ENCODE assay signal across 8 mouse cellular contexts in genomic region chr9:25592355-25592955, GRCm38 (mm10).
DNase-seq lines count a peak whose midpoint lies in the region; ATAC-seq lines count a peak whose summit lies in the region.

No protein-coding gene starts in this region.

- 29% methylated on average over 4 of the region's 4 CpGs for WGBS in heart, embryonic 11.5 days (ENCODE audit: insufficient replicate concordance)

- ATAC-seq in heart, embryonic 11.5 days (replicated peaks; ENCODE audit: insufficient number of reproducible peaks, low FRiP score, low TSS enrichment): no peak

- peaks cover 16% of the 10 kb centered on the region for H3K4me1 ChIP-seq in heart, embryonic 11.5 days (ENCODE audit: control insufficient read depth, insufficient read depth, low read length)

- no peak overlapping the region for H3K4me3 ChIP-seq in heart, embryonic 11.5 days (ENCODE audit: low read depth, low read length)

- no peak overlapping the region; the same call in 1 of the 2 replicates for H3K4me2 ChIP-seq in heart, embryonic 11.5 days

- no peak overlapping the region for H3K27ac ChIP-seq in heart, embryonic 11.5 days (ENCODE audit: low read depth, low read length)

- H3K9me3 ChIP-seq in heart, embryonic 11.5 days (replicated peaks; ENCODE audit: control insufficient read depth, low read length): no peaks in the 10 kb centered on the region

- no peak overlapping the region for H3K9ac ChIP-seq in heart, embryonic 11.5 days (ENCODE audit: low read depth, low read length)

- DNase-seq in heart, adult 11 months: peak; percentile 94
- peak; percentile 26 for DNase-seq in ZHBTc4 (ENCODE audit: low read depth, low spot score)
- DNase-seq in induced T-regulatory cell, adult 2 months (ENCODE audit: low read depth): peak; percentile 7
- peak; percentile 68 for DNase-seq in lung, postnatal 10 days
- no peak for DNase-seq in embryo, embryonic 9.5 days (ENCODE audit: extremely low spot score)
- no peak for DNase-seq in left cerebral cortex, adult 18-20 months (ENCODE audit: low spot score in 2 of 2)
- no peak for DNase-seq in ovary, postnatal 36 days (ENCODE audit: low spot score)

- H3K36me3 ChIP-seq in heart, embryonic 11.5 days (ENCODE audit: control insufficient read depth, insufficient read depth, low read length): peaks cover 2% of the 10 kb centered on the region; the same call in 1 of the 2 replicates

- no peaks in the 10 kb centered on the region for H3K27me3 ChIP-seq in heart, embryonic 11.5 days (ENCODE audit: control insufficient read depth, insufficient read depth, low read length)

Comparison
In these comparisons a context has a peak if more than half of its experiments do, and no peak if none do; other contexts are left out.
1. DNase-seq: peak in heart, adult 11 months (single experiment), ZHBTc4 (single experiment), induced T-regulatory cell, adult 2 months (single experiment) and lung, postnatal 10 days (single experiment); none in embryo, embryonic 9.5 days (single experiment), left cerebral cortex, adult 18-20 months (0 of 2) and ovary, postnatal 36 days (single experiment).